Mouse (Mus musculus) thymus, adult 2 months (tissue): Measurements from ENCODE around the gene Lpo. TPM values are rescaled to one million over a fixed set of nuclear protein-coding genes. Genes with fewer than 3 reads are reported as not detected.
A peak's percentile ranks its signal among the peaks of the same experiment; 100 is the strongest.

Source experiments
- DNase-seq: peaks from one replicate; pipeline ENCODE4 v3.0.0; 2021
- H3K27ac ChIP-seq: fragments of 200-500 bp; 2 replicates; pipeline ENCODE4 v1.5.1; 2012; ENCODE audit warnings: low read length, control low read depth; ENCODE audit not compliant: control insufficient read depth, insufficient read depth
- H3K27me3 ChIP-seq: fragments of 200-500 bp; 2 replicates; pipeline ENCODE4 v1.6.1; 2012; ENCODE audit warnings: mild to moderate bottlenecking, low read length, moderate library complexity, mixed read lengths; ENCODE audit not compliant: control insufficient read depth, insufficient read depth
- H3K36me3 ChIP-seq: fragments of 200-500 bp; 2 replicates; pipeline ENCODE4 v1.6.1; 2012; ENCODE audit warnings: mild to moderate bottlenecking, low read length, moderate library complexity; ENCODE audit not compliant: control insufficient read depth, insufficient read depth
- H3K4me1 ChIP-seq: fragments of 200-500 bp; replicated peaks from 2 replicates; pipeline ENCODE4 v1.6.1; 2012; ENCODE audit warnings: low read length; ENCODE audit not compliant: control insufficient read depth, insufficient read depth
- H3K4me3 ChIP-seq: fragments of 200-500 bp; 2 replicates; pipeline ENCODE4 v1.5.1; 2012; ENCODE audit warnings: mild to moderate bottlenecking, low read length, control low read depth, moderate library complexity; ENCODE audit not compliant: control insufficient read depth, insufficient read depth
- CTCF ChIP-seq: fragments of 200-500 bp; IDR thresholded peaks from 2 replicates; pipeline ENCODE4 v1.5.1; 2012; ENCODE audit warnings: mild to moderate bottlenecking, control low read depth, low read length, moderate library complexity, borderline replicate concordance; ENCODE audit not compliant: control insufficient read depth, poor library complexity, insufficient read depth; ENCODE audit errors: extremely low read depth
- POLR2A ChIP-seq: fragments of 200-500 bp; IDR thresholded peaks from 2 replicates; pipeline ENCODE4 v1.6.1; 2012; ENCODE audit warnings: mild to moderate bottlenecking, low read length, control low read depth, moderate library complexity; ENCODE audit not compliant: control insufficient read depth, poor library complexity, insufficient read depth; ENCODE audit errors: extremely low read depth
- WGBS: fragments of 180-500 bp; shearing (Covaris S2); methylation state at CpG from one replicate; pipeline ENCODE4 v1.1.7; 2018; 5-methylcytosine and 5-hydroxymethylcytosine counted together
- polyA plus RNA-seq: library from polyadenylated mRNA; depleted of rRNA; stranded (reverse); fragments of >200 nt; gene quantifications from 2 replicates; pipeline ENCODE4 v1.2.3, GENCODE M21; 2012

Lpo gene
- polyA plus RNA-seq, 1 experiment: 10.1 TPM

DNA sequence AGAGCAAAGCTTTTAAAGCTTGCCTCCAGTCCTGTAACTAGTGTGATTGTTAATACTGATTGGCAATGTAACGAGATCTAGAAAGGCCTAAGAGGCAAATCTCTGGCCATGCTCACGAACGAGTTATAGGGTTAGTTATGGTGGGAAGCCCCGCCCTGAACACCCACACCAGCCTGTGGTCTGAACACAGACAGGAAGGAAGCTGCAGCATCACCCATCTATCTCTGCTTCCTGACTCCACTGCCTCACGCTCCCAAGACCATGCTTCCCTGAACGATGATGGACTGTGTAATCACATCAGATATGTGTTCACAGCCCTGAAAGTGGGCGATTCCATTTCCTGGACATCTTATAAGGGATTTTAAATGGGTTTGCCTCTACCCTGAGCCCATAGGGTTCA, 19.9 kb downstream of the Lpo start:
- peak; percentile 10 for DNase-seq
- TF ChIP-seq CTCF (no peak), POLR2A (no peak)
- Histone ChIP-seq H3K4me3 (no peak overlapping the region), H3K27ac (no peak overlapping the region), H3K36me3 (no peaks in the 10 kb centered on the region), H3K4me1 (peaks cover 4% of the 10 kb centered on the region), H3K27me3 (no peaks in the 10 kb centered on the region)
- 16% methylated on average over 7 of the region's 7 CpGs for WGBS

DNA sequence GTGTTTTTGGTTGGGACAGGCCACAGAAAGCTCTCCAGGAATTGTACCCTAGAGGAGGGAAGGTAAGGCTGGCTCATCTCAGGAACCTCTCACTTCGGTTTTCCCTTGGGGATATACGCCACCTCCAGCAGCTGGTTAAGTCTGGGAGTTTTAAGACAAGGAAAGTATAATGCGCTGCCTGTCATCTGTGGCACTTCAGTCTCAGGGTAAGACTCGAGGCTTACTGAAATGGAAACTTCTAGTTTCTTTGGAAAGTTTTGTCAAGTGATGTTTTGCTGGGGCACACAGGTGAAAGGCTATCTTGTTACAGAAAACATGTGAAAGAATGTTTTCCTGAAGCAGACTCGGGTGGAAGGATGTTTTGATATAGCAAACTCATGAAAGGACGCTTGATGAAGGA, 20.7 kb downstream of the Lpo start:
- Histone ChIP-seq H3K27me3 (no peaks in the 10 kb centered on the region), H3K36me3 (no peaks in the 10 kb centered on the region), H3K4me1 (peaks cover 4% of the 10 kb centered on the region), H3K4me3 (no peak overlapping the region), H3K27ac (no peak overlapping the region)
- WGBS: 92% methylated on average over 6 of the region's 6 CpGs
- no peak for TF ChIP-seq POLR2A
- TF ChIP-seq CTCF: no peak
- no peak for DNase-seq

DNA sequence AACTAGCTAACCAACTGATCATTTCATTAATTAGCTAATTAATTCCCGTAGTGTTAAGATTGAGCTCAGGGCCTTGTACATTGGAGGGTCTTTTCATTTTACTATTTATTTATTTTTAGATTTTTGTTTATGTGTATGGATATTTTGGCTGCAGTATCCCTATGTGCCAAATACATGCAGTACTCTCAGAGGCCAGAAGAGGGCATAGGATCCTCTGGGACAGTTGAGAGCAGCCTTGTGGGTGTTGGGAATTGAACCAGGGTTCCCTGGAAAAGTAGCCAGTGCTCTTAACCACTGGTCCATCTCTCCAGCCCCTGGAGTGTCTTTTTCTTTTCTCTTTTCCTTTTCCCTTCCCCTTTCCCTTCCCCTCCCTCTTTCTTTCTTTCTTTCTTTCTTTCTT, 22.6 kb downstream of the Lpo start:
- whole genome bisulfite sequencing: 92% methylated on average over 1 of the region's 1 CpGs
- peak; percentile 46 for DNase-seq
- H3K4me1 ChIP-seq: peaks cover 4% of the 10 kb centered on the region
- no peaks in the 10 kb centered on the region for H3K27me3 ChIP-seq
- no peak overlapping the region for H3K27ac ChIP-seq
- TF ChIP-seq CTCF (no peak), POLR2A (no peak)
- H3K4me3 ChIP-seq: no peak overlapping the region
- no peaks in the 10 kb centered on the region for H3K36me3 ChIP-seq

DNA sequence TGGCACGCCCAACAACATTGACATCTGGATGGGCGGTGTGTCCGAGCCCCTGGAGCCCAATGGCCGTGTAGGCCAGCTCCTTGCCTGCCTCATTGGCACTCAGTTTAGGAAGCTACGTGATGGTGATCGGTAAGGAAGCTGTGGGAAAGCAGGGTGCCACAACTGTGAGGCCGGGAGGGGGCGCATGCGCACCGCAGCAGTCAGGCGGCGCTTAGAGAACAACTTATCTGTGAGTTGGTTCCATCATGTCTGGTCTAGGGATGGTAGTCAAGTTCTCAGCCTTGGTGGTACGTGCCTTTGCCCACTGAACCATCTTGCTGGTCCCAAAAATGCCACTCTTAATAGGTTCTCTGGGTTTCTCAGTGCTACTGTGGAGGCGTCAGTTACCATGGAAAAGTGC, 25.5 kb downstream of the Lpo start:
- H3K4me1 ChIP-seq: no peaks in the 10 kb centered on the region
- 75% methylated on average over 14 of the region's 14 CpGs for WGBS
- H3K27ac ChIP-seq: no peak overlapping the region
- TF ChIP-seq CTCF: peak; percentile 54; the same call in 1 of the 2 replicates
- no peak for TF ChIP-seq POLR2A
- no peak overlapping the region for H3K4me3 ChIP-seq
- no peak for DNase-seq
- H3K36me3 ChIP-seq: no peaks in the 10 kb centered on the region
- no peaks in the 10 kb centered on the region; the same call in 1 of the 2 replicates for H3K27me3 ChIP-seq

DNA sequence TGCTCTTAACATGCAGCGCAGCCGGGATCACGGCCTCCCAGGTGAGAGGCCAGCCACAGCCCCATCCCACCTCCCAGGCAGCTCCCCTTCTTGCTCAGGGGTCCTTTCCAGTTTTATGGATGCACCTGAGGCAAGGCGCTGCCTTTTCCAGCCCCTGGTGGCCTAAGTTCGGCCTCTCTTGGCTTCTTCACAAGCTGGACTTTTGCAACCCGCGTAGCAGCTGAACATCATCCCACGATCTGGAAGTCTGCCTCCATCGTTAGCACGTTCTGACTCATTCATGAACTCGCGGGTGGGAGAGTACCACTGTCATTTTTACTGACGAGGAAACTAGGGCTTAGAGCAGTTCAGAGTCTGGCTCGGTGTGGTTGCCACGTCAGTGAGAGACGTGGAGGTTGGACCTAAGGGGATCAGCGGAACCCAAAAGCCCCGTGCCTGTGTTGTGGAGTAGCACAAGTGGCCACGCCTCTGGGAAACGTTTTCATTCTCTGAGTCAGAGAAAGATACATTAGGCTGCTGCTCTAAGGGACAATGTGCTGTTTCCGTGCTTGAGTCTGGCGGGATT, 26.3 kb downstream of the Lpo start:
- Histone ChIP-seq H3K27me3 (no peaks in the 10 kb centered on the region; the same call in 1 of the 2 replicates), H3K36me3 (no peaks in the 10 kb centered on the region), H3K4me3 (no peak overlapping the region), H3K27ac (no peak overlapping the region), H3K4me1 (no peaks in the 10 kb centered on the region)
- TF ChIP-seq POLR2A (no peak), CTCF (no peak)
- 93% methylated on average over 22 of the region's 22 CpGs for WGBS
- DNase-seq: no peak

GRCm38 (mm10) chr11:87793460-87793859, 34.6 kb downstream of the Lpo start, which contains the start of gene Mpo:
Mpo (plus strand) TSS chr11:87793581.
- WGBS: 31% methylated on average over 3 of the region's 3 CpGs
- no peak within 1 kb of the TSS for H3K4me3 ChIP-seq
- TF ChIP-seq POLR2A (no peak), CTCF (no peak)

DNA sequence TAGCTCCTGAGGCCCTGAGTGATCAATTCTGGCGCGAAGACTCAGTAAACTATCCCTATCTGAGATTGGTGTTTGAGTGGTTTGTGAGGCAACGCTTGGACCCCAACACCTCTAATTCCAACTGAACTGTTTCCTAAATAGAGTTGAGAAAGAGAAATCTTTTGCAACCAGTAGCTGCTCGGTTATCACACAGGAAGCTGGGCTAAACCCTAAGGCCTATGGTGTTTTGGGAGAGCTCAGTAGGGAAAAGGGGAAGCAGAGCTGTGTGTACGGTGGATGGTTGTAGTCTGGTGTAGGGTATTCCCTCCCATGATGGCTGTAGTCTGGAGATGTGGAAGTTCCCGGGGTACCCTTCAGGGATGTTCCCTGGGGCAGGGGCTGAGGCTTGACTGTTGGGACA, 38.0 kb downstream of the Lpo start:
- Histone ChIP-seq H3K4me3 (no peak overlapping the region), H3K27me3 (no peaks in the 10 kb centered on the region), H3K27ac (no peak overlapping the region), H3K36me3 (no peaks in the 10 kb centered on the region), H3K4me1 (no peaks in the 10 kb centered on the region)
- WGBS: 70% methylated on average over 6 of the region's 6 CpGs
- TF ChIP-seq POLR2A: no peak
- no peak for TF ChIP-seq CTCF
- DNase-seq: no peak

More at GRCm38 (mm10) chr11:87793460-87793859, 34.6 kb downstream of the Lpo start, which contains the start of gene Mpo:
- no peaks in the 10 kb centered on the region for H3K4me1 ChIP-seq
- H3K36me3 ChIP-seq: no peaks in the 10 kb centered on the region
- no peak for DNase-seq
- no peak within 1 kb of the TSS for H3K27ac ChIP-seq
- H3K27me3 ChIP-seq: no peaks in the 10 kb centered on the region
